Mouse (Mus musculus): Measurements from ENCODE around the gene Usp25.

DNA sequence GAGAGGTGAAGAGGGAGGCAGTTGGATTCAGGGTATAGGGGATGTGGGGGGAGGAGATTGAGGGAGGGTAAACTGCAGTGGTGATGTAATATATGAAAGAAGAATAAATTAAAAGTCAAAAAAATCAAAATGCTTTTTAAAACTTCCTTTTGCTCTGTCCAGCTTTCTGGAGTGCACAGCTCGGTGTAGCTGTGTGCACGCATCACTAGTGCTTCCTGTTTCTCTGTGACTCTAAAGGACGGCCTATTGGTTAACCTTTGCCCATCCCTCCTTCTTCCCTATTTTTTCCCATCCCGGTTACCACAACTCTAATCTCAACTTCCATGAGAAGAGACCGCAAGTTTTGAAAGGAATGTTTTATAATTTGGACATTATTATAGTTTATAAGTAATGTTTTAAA lies 119.5 kb downstream of the Usp25 start:
- TF ChIP-seq POLR2A (IDR thresholded peaks at IDR 0.05; ENCODE audit: extremely low read depth, insufficient read depth, low read length) (no peak), CTCF (IDR thresholded peaks at IDR 0.05; ENCODE audit: low read depth, low read length) (no peak)
